Mouse (Mus musculus) adrenal gland (tissue): ENCODE data around the gene Gfral.

Source experiments
- intact Hi-C: fragments of 180-260 bp; cut with DNase I; formaldehyde crosslinking; loops from one replicate; pipeline ENCODE4 v1.15.1; 2025

Gene Gfral

DNA sequence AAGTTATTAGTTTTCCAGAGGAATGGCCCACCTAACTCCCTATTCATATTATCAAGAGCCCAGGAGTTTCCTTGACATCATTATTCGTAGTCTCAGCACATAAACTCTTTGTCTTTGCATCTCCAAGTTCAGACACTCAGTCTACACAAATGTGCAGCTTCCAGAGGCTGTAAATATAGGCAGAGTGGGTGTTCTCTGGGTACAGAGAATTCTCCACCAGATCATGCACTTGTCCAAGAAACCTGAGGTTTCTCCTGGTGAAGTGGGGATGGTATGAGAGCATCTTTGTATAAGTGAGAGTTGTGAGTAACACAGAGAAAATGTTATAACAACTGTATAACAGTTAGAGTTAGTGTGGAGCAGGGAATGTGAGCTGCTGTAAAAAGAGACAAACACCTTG is 84.1 kb downstream of the Gfral start:
- intact Hi-C loops, result no loop called here

DNA sequence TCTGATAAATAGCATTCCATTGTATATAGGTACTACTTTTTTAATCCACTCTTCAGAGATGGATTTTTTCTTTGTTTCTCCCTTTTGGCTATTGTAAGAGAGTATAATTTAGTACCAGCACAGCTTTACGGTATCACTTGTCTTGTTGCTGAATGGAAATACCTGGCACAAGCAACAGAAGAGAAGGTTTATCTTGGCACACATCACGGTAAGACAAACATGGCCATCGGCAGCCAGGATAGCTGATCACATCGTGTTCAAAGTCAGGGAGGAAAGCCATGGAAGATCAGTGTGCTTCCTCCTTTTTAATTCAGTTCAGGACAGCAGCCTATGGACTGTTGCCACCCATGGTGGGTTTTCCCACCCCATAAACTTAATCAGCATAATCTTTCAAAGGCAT is 89.2 kb downstream of the Gfral start:
- intact Hi-C loops, result loop anchor here (5.0 kb wide), 1 partner anchor 113 kb away; no protein-coding TSS in a partner anchor

DNA sequence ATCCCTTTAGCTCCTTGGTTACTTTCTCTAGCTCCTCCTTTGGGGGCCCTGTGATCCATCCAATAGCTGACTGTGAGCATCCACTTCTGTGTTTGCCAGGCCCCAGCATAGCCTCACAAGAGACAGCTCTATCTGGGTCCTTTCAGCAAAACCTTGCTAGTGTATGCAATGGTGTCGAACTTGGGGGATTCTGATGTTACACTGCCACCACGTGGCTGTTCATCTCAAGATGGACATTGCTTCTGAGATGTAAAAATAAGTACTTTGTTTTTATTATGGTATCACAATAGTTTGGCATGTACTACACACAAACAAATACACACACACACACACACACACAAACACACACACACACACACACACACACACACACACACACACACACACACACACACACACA is 90.6 kb downstream of the Gfral start:
- intact Hi-C loops, result loop anchor here (1.0 to 5.0 kb wide), 2 partner anchors 114 to 361 kb away; no protein-coding TSS in a partner anchor
